Mouse (Mus musculus) erythroblast, embryonic 14.5 days (primary cell): Measurements from ENCODE around the gene 4931428L18Rik.

ENCODE experiments used
- GATA1 ChIP-seq: IDR thresholded peaks from 2 replicates; pipeline ENCODE4 v1.6.1; 2012; ENCODE audit warnings: low read length, inconsistent platforms, mixed read lengths
- TAL1 ChIP-seq: IDR thresholded peaks from 3 replicates; pipeline ENCODE4 v1.6.1; 2012; ENCODE audit warnings: low read length, inconsistent platforms, mixed read lengths

DNA sequence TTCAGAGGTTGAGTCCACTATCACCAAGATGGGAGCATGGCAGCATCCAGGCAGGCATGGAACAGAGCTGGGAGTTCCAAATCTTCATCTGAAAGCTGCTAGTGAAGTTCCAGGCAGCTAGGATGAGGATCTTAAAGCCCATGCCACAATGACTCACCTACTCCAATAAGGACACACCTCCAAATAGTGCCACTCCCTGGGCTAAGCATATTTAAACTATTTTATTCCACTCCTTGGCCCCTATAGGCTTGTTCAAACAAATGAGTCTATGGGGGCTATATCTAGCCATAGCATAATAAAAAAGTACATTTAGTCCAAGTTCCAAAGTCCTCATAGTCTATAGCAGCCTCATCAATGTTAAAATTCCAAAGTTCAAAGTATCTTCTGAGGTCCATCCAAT is 199.3 kb downstream of the 4931428L18Rik start:
- no peak for TF ChIP-seq GATA1
- TF ChIP-seq TAL1, result no peak
